Mouse (Mus musculus) megakaryocyte-erythroid progenitor cell, adult 5-6 weeks (primary cell): Measurements from ENCODE around the gene Rps25. TPM values are rescaled to one million over a fixed set of nuclear protein-coding genes. Genes with fewer than 3 reads are reported as not detected.
"Not testable (repeated sequence)": the region's sequence is repeated elsewhere in the genome, so short reads cannot be mapped to it uniquely, and the experiment has no call there.

Experiments
- ATAC-seq: replicated peaks from 2 replicates; pipeline ENCODE4 v1.8.0; 2016; ENCODE audit warnings: mild to moderate bottlenecking, inconsistent platforms; ENCODE audit not compliant: severe bottlenecking, poor library complexity, low FRiP score, low TSS enrichment
- total RNA-seq, 2 experiments: library from RNA; stranded (forward) in 1 of 2; stranded (reverse) in 1 of 2; fragments of 200-1000, 215-1000 nt in 1 of 2; fragments of >200 nt in 1 of 2; fragmentation: Nextera tagmentation in 1 of 2; gene quantifications; 2 replicates each; pipeline ENCODE4 v1.2.3; 2014 to 2017

Gene Rps25
- total RNA-seq, 2 experiments from 2014 or later: 1,747 to 4,372 TPM

GRCm38 (mm10) chr9:44444402-44445025 is 37.6 kb downstream of the Rps25 start:
- not testable (repeated sequence) for ATAC-seq

GRCm38 (mm10) chr9:44450387-44450786 is 43.4 kb downstream of the Rps25 start:
- ATAC-seq: no peak

- peak; percentile 87 for ATAC-seq
These were observed 47.4 kb downstream of the Rps25 start for GRCm38 (mm10) chr9:44454132-44454890.

GRCm38 (mm10) chr9:44454891-44455220 is 47.9 kb downstream of the Rps25 start, which contains the start of gene Upk2:
Gene Upk2 (minus strand): TSS chr9:44454976.
- no peak for ATAC-seq

- no peak for ATAC-seq
These were observed 50.2 kb downstream of the Rps25 start for GRCm38 (mm10) chr9:44457035-44457742.

Other genes with a start within 250 kb of the Rps25 start
- 36.5 and 38.8 TPM in 2 replicates for gene Cbl, start 173.1 kb upstream of the Rps25 start, total RNA-seq (2014; fragmentation: Nextera tagmentation)
- 8.4 and 39.5 TPM in 2 replicates for gene Cbl, start 173.1 kb upstream of the Rps25 start, total RNA-seq (2017)
- gene Ccdc153, start 166.5 kb upstream of the Rps25 start, total RNA-seq (2014; fragmentation: Nextera tagmentation): not detected in 2 replicates
- not detected in 2 replicates for gene Ccdc153, start 166.5 kb upstream of the Rps25 start, total RNA-seq (2017)
- gene Pdzd3, start 155.7 kb upstream of the Rps25 start, total RNA-seq (2014; fragmentation: Nextera tagmentation): not detected in 2 replicates
- not detected in 2 replicates for gene Pdzd3, start 155.7 kb upstream of the Rps25 start, total RNA-seq (2017)
- gene Nlrx1, start 138.5 kb upstream of the Rps25 start, total RNA-seq (2014; fragmentation: Nextera tagmentation): 1.3 and 1.8 TPM in 2 replicates
- gene Nlrx1, start 138.5 kb upstream of the Rps25 start, total RNA-seq (2017): 0.80 and 3.1 TPM in 2 replicates
- gene Abcg4, start 118.5 kb upstream of the Rps25 start, total RNA-seq (2014; fragmentation: Nextera tagmentation): 82.3 and 111 TPM in 2 replicates
- gene Abcg4, start 118.5 kb upstream of the Rps25 start, total RNA-seq (2017): 13.4 TPM in 2 replicates
- 25.3 and 43.7 TPM in 2 replicates for gene Hinfp, start 101.5 kb upstream of the Rps25 start, total RNA-seq (2014; fragmentation: Nextera tagmentation)
- gene Hinfp, start 101.5 kb upstream of the Rps25 start, total RNA-seq (2017): 11.3 and 16.2 TPM in 2 replicates
- gene C2cd2l, start 86.9 kb upstream of the Rps25 start, total RNA-seq (2014; fragmentation: Nextera tagmentation): 11.4 and 15.1 TPM in 2 replicates
- gene C2cd2l, start 86.9 kb upstream of the Rps25 start, total RNA-seq (2017): 4.0 and 6.9 TPM in 2 replicates
- 31.0 and 35.5 TPM in 2 replicates for gene Dpagt1, start 81.1 kb upstream of the Rps25 start, total RNA-seq (2014; fragmentation: Nextera tagmentation)
- gene Dpagt1, start 81.1 kb upstream of the Rps25 start, total RNA-seq (2017): 7.9 and 10.1 TPM in 2 replicates
- gene H2afx, start 72.4 kb upstream of the Rps25 start, total RNA-seq (2014; fragmentation: Nextera tagmentation): 89.4 and 90.9 TPM in 2 replicates
- gene H2afx, start 72.4 kb upstream of the Rps25 start, total RNA-seq (2017): 133 and 205 TPM in 2 replicates
- gene Hmbs, start 62.9 kb upstream of the Rps25 start, total RNA-seq (2014; fragmentation: Nextera tagmentation): 498 and 537 TPM in 2 replicates
- gene Hmbs, start 62.9 kb upstream of the Rps25 start, total RNA-seq (2017): 135 and 240 TPM in 2 replicates
- 16.4 and 24.5 TPM in 2 replicates for gene Vps11, start 45.5 kb upstream of the Rps25 start, total RNA-seq (2014; fragmentation: Nextera tagmentation)
- gene Vps11, start 45.5 kb upstream of the Rps25 start, total RNA-seq (2017): 12.8 and 15.3 TPM in 2 replicates
- gene Hyou1, start 27.6 kb upstream of the Rps25 start, total RNA-seq (2014; fragmentation: Nextera tagmentation): 45.1 and 45.6 TPM in 2 replicates
- 56.5 and 77.5 TPM in 2 replicates for gene Hyou1, start 27.6 kb upstream of the Rps25 start, total RNA-seq (2017)
- 20.5 and 32.2 TPM in 2 replicates for gene Slc37a4, start 10.3 kb upstream of the Rps25 start, total RNA-seq (2014; fragmentation: Nextera tagmentation)
- 11.4 and 43.0 TPM in 2 replicates for gene Slc37a4, start 10.3 kb upstream of the Rps25 start, total RNA-seq (2017)
- gene Trappc4, start 461 bp downstream of the Rps25 start, total RNA-seq (2014; fragmentation: Nextera tagmentation): 71.6 and 116 TPM in 2 replicates
- 28.4 and 36.8 TPM in 2 replicates for gene Trappc4, start 461 bp downstream of the Rps25 start, total RNA-seq (2017)
- gene Ccdc84, start 11.4 kb downstream of the Rps25 start, total RNA-seq (2014; fragmentation: Nextera tagmentation): 51.4 and 56.1 TPM in 2 replicates
- gene Ccdc84, start 11.4 kb downstream of the Rps25 start, total RNA-seq (2017): 18.9 and 19.3 TPM in 2 replicates
- not detected in 2 replicates for gene Foxr1, start 34.0 kb downstream of the Rps25 start, total RNA-seq (2014; fragmentation: Nextera tagmentation)
- not detected in 2 replicates for gene Foxr1, start 34.0 kb downstream of the Rps25 start, total RNA-seq (2017)
- gene Upk2, start 47.8 kb downstream of the Rps25 start, total RNA-seq (2014; fragmentation: Nextera tagmentation): not detected in 2 replicates
- gene Upk2, start 47.8 kb downstream of the Rps25 start, total RNA-seq (2017): not detected in 2 replicates
- gene Bcl9l, start 75.7 kb downstream of the Rps25 start, total RNA-seq (2014; fragmentation: Nextera tagmentation): 4.8 and 5.5 TPM in 2 replicates
- gene Bcl9l, start 75.7 kb downstream of the Rps25 start, total RNA-seq (2017): 0.52 and 3.7 TPM in 2 replicates
- gene Cxcr5, start 154.7 kb downstream of the Rps25 start, total RNA-seq (2014; fragmentation: Nextera tagmentation): 0.54 and 6.2 TPM in 2 replicates
- gene Cxcr5, start 154.7 kb downstream of the Rps25 start, total RNA-seq (2017): 0.08 and 1.8 TPM in 2 replicates
- gene Ddx6, start 197.8 kb downstream of the Rps25 start, total RNA-seq (2014; fragmentation: Nextera tagmentation): 73.6 and 92.1 TPM in 2 replicates
- 76.4 and 93.3 TPM in 2 replicates for gene Ddx6, start 197.8 kb downstream of the Rps25 start, total RNA-seq (2017)